In genomic region chr13:40723598-40723920, GRCm38 (mm10) we compare ENCODE assay signal across 8 mouse cellular contexts. TPM values are rescaled to one million over a fixed set of nuclear protein-coding genes. Genes with fewer than 3 reads are reported as not detected.
A peak's percentile ranks its signal among the peaks of the same experiment; 100 is the strongest.
DNase-seq lines count a peak whose midpoint lies in the region; ATAC-seq lines count a peak whose summit lies in the region.

No protein-coding gene starts in this region.

- peaks cover 3% of the 10 kb centered on the region; the same call in 1 of the 2 replicates for H3K4me1 ChIP-seq in heart, embryonic 16.5 days (ENCODE audit: control insufficient read depth, insufficient read depth, low read length)
- peaks cover 18% of the 10 kb centered on the region for H3K4me1 ChIP-seq in hindbrain, embryonic 13.5 days (replicated peaks)
- peaks cover 10% of the 10 kb centered on the region; the same call in 1 of the 2 replicates for H3K4me1 ChIP-seq in midbrain, embryonic 12.5 days

- 11% methylated on average over 5 of the region's 5 CpGs for WGBS in heart, embryonic 16.5 days
- WGBS in hindbrain, embryonic 13.5 days = 7% methylated on average over 5 of the region's 5 CpGs
- 3% methylated on average over 5 of the region's 5 CpGs for WGBS in midbrain, embryonic 12.5 days

- H3K9ac ChIP-seq in heart, embryonic 16.5 days (ENCODE audit: low read length) = peak overlapping the region; percentile 30
- peak overlapping the region; percentile 74 for H3K9ac ChIP-seq in hindbrain, embryonic 13.5 days
- H3K9ac ChIP-seq in midbrain, embryonic 12.5 days (replicated peaks) = peak overlapping the region; percentile 40; the same call in 1 of the 2 replicates

- DNase-seq in heart, postnatal 36 days = no peak
- peak; percentile 22 for DNase-seq in Muller cell, postnatal 12 days (ENCODE audit: inconsistent ontology term)
- DNase-seq in adrenal gland, postnatal 4 days (ENCODE audit: low spot score in 2 of 2) = no peak
- DNase-seq in spleen, postnatal 14 days (ENCODE audit: low spot score in 2 of 2) = no peak
- no peak for DNase-seq in frontal cortex, postnatal 14 days (ENCODE audit: low spot score in 2 of 2)

- peak overlapping the region; percentile 77 for H3K4me2 ChIP-seq in heart, embryonic 16.5 days (ENCODE audit: low read depth, low read length)
- peak overlapping the region; percentile 78 for H3K4me2 ChIP-seq in hindbrain, embryonic 13.5 days
- H3K4me2 ChIP-seq in midbrain, embryonic 12.5 days (replicated peaks) = peak overlapping the region; percentile 81

- H3K4me3 ChIP-seq in heart, embryonic 16.5 days (ENCODE audit: low read length) = peak overlapping the region; percentile 58
- H3K4me3 ChIP-seq in hindbrain, embryonic 13.5 days = peak overlapping the region; percentile 52
- peak overlapping the region; percentile 61 for H3K4me3 ChIP-seq in midbrain, embryonic 12.5 days

- ATAC-seq in heart, embryonic 16.5 days (replicated peaks; ENCODE audit: extremely low read depth, insufficient read depth, low FRiP score) = no peak
- no peak for ATAC-seq in hindbrain, embryonic 13.5 days (ENCODE audit: low FRiP score)
- no peak for ATAC-seq in midbrain, embryonic 12.5 days (ENCODE audit: low FRiP score, low read depth)

- peaks cover 63% of the 10 kb centered on the region for H3K27me3 ChIP-seq in heart, embryonic 16.5 days (ENCODE audit: control insufficient read depth, insufficient read depth, low read length)
- peaks cover 79% of the 10 kb centered on the region for H3K27me3 ChIP-seq in hindbrain, embryonic 13.5 days
- H3K27me3 ChIP-seq in midbrain, embryonic 12.5 days = peaks cover 89% of the 10 kb centered on the region

- no peaks in the 10 kb centered on the region for H3K9me3 ChIP-seq in heart, embryonic 16.5 days (replicated peaks; ENCODE audit: control insufficient read depth, low read length)
- H3K9me3 ChIP-seq in hindbrain, embryonic 13.5 days = no peaks in the 10 kb centered on the region
- H3K9me3 ChIP-seq in midbrain, embryonic 12.5 days = no peaks in the 10 kb centered on the region

- intact Hi-C loops in heart, postnatal 36 days (cut with DNase I) = no loop called here

- no peaks in the 10 kb centered on the region for H3K36me3 ChIP-seq in heart, embryonic 16.5 days (ENCODE audit: control insufficient read depth, insufficient read depth)
- no peaks in the 10 kb centered on the region for H3K36me3 ChIP-seq in hindbrain, embryonic 13.5 days
- no peaks in the 10 kb centered on the region for H3K36me3 ChIP-seq in midbrain, embryonic 12.5 days

- H3K27ac ChIP-seq in heart, embryonic 16.5 days (ENCODE audit: low read length) = no peak overlapping the region
- H3K27ac ChIP-seq in hindbrain, embryonic 13.5 days = peak overlapping the region; percentile 91
- peak overlapping the region; percentile 36; the same call in 1 of the 2 replicates for H3K27ac ChIP-seq in midbrain, embryonic 12.5 days (replicated peaks)

RNA-seq across cellular contexts. Expression of gene Tfap2a, which starts 14.6 kb away (rescaled TPM):
- 0.05 and 0.07 TPM in 2 replicates for polyA plus RNA-seq in heart, embryonic 16.5 days (2015; fragmentation: Nextera tagmentation; extraction: Ambion mirVana)
- total RNA-seq in heart, postnatal 36 days (2021) = under 1 TPM; 0.11 to 0.36 TPM
- polyA plus RNA-seq in hindbrain, embryonic 13.5 days (2015; fragmentation: Nextera tagmentation; extraction: Ambion mirVana) = 14.2 and 22.9 TPM in 2 replicates
- polyA plus RNA-seq in midbrain, embryonic 12.5 days (2016; fragmentation: Nextera tagmentation; extraction: Ambion mirVana) = 5.9 and 6.3 TPM in 2 replicates
- 1 to 10 TPM; 1.5 to 3.1 TPM for total RNA-seq in adrenal gland, postnatal 4 days (2021)
